Mouse (Mus musculus): Measurements from ENCODE around the gene Uvssa.

- no peak for TF ChIP-seq GATA1 (IDR thresholded peaks at IDR 0.05; ENCODE audit: low read length)
- no peak for TF ChIP-seq TAL1 (IDR thresholded peaks at IDR 0.05; ENCODE audit: low read length)
These were observed 57.6 kb downstream of the Uvssa start for GRCm38 (mm10) chr5:33435941-33436340.
